Mouse (Mus musculus): ENCODE measurements around the gene H2al1k. TPM values are rescaled to one million over a fixed set of nuclear protein-coding genes. Genes with fewer than 3 reads are reported as not detected.
"Not testable (repeated sequence)": the region's sequence is repeated elsewhere in the genome, so short reads cannot be mapped to it uniquely, and the experiment has no call there.

The H2al1k gene
- not detected for total RNA-seq (2021)
- long read RNA-seq, experiment 1, result 0 reads
- long read RNA-seq, experiment 2, result 0 reads

GRCm38 (mm10) chrX:9350327-9350726 is at the start of gene H2al1k:
Gene H2al1k, plus strand, starts transcription at chrX:9350627.
- not testable (repeated sequence) for DNase-seq

- DNase-seq, result no peak
Measured at GRCm38 (mm10) chrX:9302791-9303190, 47.6 kb upstream of the H2al1k start.

- no peak for DNase-seq
Measured at GRCm38 (mm10) chrX:9303455-9303854, 47.0 kb upstream of the H2al1k start.

- DNase-seq, result not testable (repeated sequence)
Measured at GRCm38 (mm10) chrX:9316457-9316856, 34.0 kb upstream of the H2al1k start.

- not testable (repeated sequence) for DNase-seq
Measured at GRCm38 (mm10) chrX:9327954-9328353, 22.5 kb upstream of the H2al1k start.

GRCm38 (mm10) chrX:9332366-9332962 is 18.0 kb upstream of the H2al1k start:
- not testable (repeated sequence) for DNase-seq

GRCm38 (mm10) chrX:9333035-9333434 is 17.4 kb upstream of the H2al1k start:
- DNase-seq, result peak; percentile 51 to 64

- not testable (repeated sequence) for DNase-seq
Measured at GRCm38 (mm10) chrX:9334996-9335395, 15.4 kb upstream of the H2al1k start.

- DNase-seq, result peak; percentile 1 to 50
Measured at GRCm38 (mm10) chrX:9374012-9374411, 23.6 kb downstream of the H2al1k start.

- not testable (repeated sequence) for DNase-seq
Measured at GRCm38 (mm10) chrX:9375927-9376326, 25.5 kb downstream of the H2al1k start.

Other genes with a start within 250 kb of the H2al1k start
- not detected for gene 4930402K13Rik, start 246.1 kb upstream of the H2al1k start, total RNA-seq (2021)
- gene Lancl3, start 150.7 kb upstream of the H2al1k start, total RNA-seq (2021), result 1 to 10 TPM; 1.9 to 5.4 TPM
- not detected for gene Gm14862, start 93.7 kb upstream of the H2al1k start, total RNA-seq (2021)
- gene Xk, start 77.9 kb upstream of the H2al1k start, total RNA-seq (2021), result 1 to 10 TPM; 1.5 TPM
- under 1 TPM in 1 of 2 experiments, not detected in 1; 0.86 TPM for gene H2al1m, start 66.9 kb upstream of the H2al1k start, total RNA-seq (2021)
- gene Cybb, start 137.1 kb downstream of the H2al1k start, total RNA-seq (2021), result 10 to 100 TPM; 12.7 to 13.7 TPM
- not detected for gene H2al1o, start 221.8 kb downstream of the H2al1k start, total RNA-seq (2021)

Measured in adrenal gland, postnatal 36 days (tissue).